Mouse (Mus musculus) inflammation-experienced regulatory T-cells (primary cell): Measurements from ENCODE around the gene Eme2. TPM values are rescaled to one million over a fixed set of nuclear protein-coding genes. Genes with fewer than 3 reads are reported as not detected.

Experiments used
- polyA plus RNA-seq, 2 experiments: library from polyadenylated mRNA; unstranded; fragments of 100-300 nt; shearing (Covaris generic); gene quantifications; one replicate each; pipeline ENCODE4 v1.2.1; 2017

Gene Eme2
- polyA plus RNA-seq, result 10 to 100 TPM; 45.4 to 49.2 TPM

GRCm38 (mm10) chr17:24894995-24895547 is at the start of gene Eme2, which contains the start of gene Mrps34:
Gene Eme2 (minus strand): TSS chr17:24895087.
Gene Mrps34 (plus strand): TSS chr17:24895116.

DNA sequence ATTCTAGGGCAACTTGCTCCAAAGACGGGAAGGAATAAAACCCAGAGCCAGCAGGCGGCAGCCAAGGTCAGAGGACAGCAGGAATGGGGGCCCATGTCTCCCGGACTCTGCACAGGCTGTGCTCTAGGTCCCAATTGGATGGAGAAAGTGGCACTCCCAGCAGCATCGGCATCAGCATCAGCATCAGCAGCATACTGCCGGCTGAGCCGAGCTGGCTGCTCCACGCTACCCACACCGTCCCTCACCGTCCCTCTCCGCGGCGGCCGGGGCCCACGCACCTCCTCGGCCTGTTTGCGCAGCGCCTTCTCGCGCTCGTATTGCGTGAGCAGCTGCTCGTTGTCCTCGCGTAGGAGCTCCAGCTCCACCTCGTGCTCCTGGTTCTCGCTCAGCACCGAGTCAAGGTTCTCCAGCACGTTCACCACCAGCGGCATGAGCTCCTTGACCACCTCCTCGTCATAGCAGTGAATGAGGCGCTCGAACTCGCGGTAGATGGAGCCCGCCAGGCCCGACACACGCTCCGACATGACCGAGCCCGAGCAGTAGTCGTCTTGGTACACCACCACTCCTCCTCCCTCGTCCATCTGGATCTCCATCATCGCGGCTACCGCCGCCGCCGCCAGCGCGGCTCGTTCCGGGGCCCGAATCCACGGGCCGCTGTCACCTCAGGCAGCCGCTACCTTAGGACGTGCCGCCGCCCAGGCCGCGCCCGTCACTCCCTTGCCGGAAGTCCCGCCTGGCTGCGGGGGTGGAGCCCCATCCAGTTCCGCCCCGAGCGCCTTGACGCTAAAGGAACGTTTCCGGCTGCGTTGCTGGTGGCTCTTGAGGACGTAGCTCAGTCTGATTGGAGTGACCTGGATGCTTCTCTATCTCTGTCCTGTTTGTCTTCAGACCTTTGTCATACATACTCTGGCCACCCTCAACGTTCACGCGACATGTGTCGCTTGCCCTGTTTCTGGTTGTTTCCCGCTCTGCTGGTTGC is 41.7 kb upstream of the Eme2 start, which contains the start of gene Mapk8ip3:
Gene Mapk8ip3 (minus strand): TSS at position 719 of the 979 bp plus-strand sequence.

DNA sequence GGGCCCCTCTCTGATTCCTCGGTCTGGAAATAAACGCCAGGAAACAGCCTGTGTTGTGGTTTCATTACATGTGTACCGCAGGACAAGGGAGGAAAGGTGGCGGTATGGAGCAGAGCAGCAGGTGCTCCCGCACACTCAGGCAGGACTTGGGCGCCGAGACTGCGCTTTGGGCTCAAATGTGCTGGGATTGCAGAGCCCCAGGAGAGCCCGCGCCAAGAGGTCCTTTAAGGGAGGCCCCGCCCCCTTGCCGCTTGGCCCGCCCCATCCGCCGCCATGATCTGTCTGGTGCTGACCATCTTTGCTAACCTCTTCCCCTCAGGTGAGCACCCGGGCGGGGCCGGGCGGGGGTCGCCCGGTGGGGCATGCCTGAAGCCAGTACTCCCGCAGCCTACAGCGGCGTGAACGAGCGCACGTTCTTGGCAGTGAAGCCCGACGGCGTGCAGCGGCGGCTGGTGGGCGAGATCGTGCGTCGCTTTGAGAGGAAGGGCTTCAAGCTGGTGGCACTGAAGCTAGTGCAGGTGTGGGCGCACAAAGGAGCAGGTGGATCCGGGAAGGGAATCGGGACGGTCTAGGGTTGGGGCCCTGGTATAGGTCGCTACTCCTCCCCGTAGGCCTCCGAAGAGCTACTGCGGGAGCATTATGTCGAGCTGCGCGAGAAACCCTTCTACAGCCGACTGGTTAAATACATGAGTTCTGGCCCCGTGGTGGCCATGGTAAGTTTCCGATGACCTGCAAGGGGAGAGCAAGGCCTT is 1.5 kb upstream of the Eme2 start, which contains the start of gene Nme3:
Gene Nme3 (plus strand): TSS at position 260 of the 752 bp plus-strand sequence.

GRCm38 (mm10) chr17:24886134-24886931 is 8.6 kb downstream of the Eme2 start, which contains the start of the genes Nubp2 and Spsb3:
Gene Nubp2 (minus strand): TSS chr17:24886349.
Gene Spsb3 (plus strand): TSS chr17:24886643.

DNA sequence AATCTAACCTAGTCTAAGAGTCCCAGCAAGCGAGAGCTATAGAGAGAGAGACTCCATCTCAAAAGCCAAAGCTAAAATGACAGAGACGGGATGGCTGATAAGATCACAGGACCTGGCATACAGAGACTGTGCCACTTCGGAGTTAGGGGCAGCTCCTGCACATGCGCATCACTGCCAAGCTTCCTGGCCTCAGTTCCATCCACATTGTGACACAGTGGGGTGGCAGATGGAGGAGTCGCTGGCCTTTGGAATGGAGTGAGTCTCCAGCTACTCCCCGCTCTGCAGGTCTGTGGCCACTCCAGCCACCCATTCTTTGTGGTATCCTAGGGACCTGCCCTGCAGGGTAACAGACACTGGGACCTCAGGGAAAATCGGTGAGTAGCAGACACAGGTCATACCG is 29.1 kb downstream of the Eme2 start, which contains the start of gene Igfals:
Gene Igfals (plus strand): TSS at position 222 of the 400 bp plus-strand sequence.

DNA sequence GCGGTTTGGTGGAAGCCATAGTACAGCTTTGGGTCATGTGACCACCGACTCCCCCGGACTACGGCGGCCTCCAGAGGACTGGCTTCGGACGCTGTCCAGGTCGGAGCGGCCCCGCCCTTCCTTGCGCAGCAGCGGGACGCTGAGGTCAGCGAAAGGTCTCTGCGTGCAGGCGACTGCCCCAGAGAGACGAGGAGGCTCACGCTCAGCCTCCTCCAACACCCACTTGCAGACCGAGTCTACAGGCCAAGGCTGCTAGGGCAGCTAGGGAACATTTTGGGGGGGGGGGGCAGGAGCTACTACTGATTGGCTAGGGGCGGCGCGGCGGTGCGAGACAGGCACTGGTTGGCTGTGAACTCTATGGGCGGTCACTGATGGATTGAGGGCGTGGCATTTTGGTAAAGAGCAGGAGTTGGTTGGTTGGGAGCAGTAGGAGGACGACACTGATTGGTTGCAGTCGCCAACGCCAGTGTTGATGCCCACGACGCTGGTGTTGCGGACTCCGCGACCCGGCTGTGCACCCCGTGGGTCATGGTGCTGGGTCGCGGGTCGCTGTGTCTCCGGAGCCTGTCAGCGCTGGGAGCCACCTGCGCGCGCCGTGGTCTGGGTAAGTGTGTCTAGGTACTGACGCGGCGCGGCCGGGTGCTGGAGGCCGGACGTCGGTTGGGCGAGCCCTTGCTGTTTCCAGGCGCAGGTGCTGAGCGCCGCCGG is 44.7 kb downstream of the Eme2 start, which contains the start of gene Fahd1:
Gene Fahd1 (minus strand): TSS at position 300 of the 708 bp plus-strand sequence.

GRCm38 (mm10) chr17:24839842-24840241 is 55.0 kb downstream of the Eme2 start, which contains the start of gene Hagh:
Gene Hagh (plus strand): TSS chr17:24840143.

Other genes starting within 250 kb of the Eme2 start
- gene Slc9a3r2, start 244.8 kb downstream of the Eme2 start, polyA plus RNA-seq, result under 1 TPM in 1 of 2 experiments, not detected in 1; 0.68 TPM
- not detected for gene Npw, start 236.6 kb downstream of the Eme2 start, polyA plus RNA-seq
- gene Zfp598, start 225.4 kb downstream of the Eme2 start, polyA plus RNA-seq, result 10 to 100 TPM; 18.3 to 27.2 TPM
- gene Syngr3, start 205.1 kb downstream of the Eme2 start, polyA plus RNA-seq, result 1 to 10 TPM in 1 of 2 experiments, under 1 TPM in 1; 0.42 to 1.3 TPM
- 10 to 100 TPM; 37.0 to 38.8 TPM for gene Gfer, start 198.9 kb downstream of the Eme2 start, polyA plus RNA-seq
- gene Noxo1, start 198.9 kb downstream of the Eme2 start, polyA plus RNA-seq, result 1 to 10 TPM; 2.3 to 3.1 TPM
- gene Tbl3, start 187.4 kb downstream of the Eme2 start, polyA plus RNA-seq, result 10 to 100 TPM; 51.3 to 56.7 TPM
- gene Rnf151, start 177.0 kb downstream of the Eme2 start, polyA plus RNA-seq, result under 1 TPM in 1 of 2 experiments, not detected in 1; 0.22 TPM
- 100 to 1,000 TPM; 677 to 785 TPM for gene Rps2, start 177.0 kb downstream of the Eme2 start, polyA plus RNA-seq
- gene Ndufb10, start 170.6 kb downstream of the Eme2 start, polyA plus RNA-seq, result 100 to 1,000 TPM; 194 to 233 TPM
- gene Rpl3l, start 167.3 kb downstream of the Eme2 start, polyA plus RNA-seq, result under 1 TPM in 1 of 2 experiments, not detected in 1; 0.27 TPM
- gene Msrb1, start 158.4 kb downstream of the Eme2 start, polyA plus RNA-seq, result 10 to 100 TPM; 11.8 to 15.4 TPM
- not detected for gene Hs3st6, start 142.1 kb downstream of the Eme2 start, polyA plus RNA-seq
- 1 to 10 TPM in 1 of 2 experiments, under 1 TPM in 1; 0.28 to 1.3 TPM for gene Meiob, start 90.8 kb downstream of the Eme2 start, polyA plus RNA-seq
- 10 to 100 TPM; 32.9 to 51.8 TPM for gene Hagh, start 54.9 kb downstream of the Eme2 start, polyA plus RNA-seq
- 1 to 10 TPM; 2.0 to 4.4 TPM for gene Fahd1, start 44.7 kb downstream of the Eme2 start, polyA plus RNA-seq
- gene Igfals, start 29.1 kb downstream of the Eme2 start, polyA plus RNA-seq, result under 1 TPM; 0.71 to 0.89 TPM
- gene Nubp2, start 8.7 kb downstream of the Eme2 start, polyA plus RNA-seq, result 100 to 1,000 TPM in 1 of 2 experiments, 10 to 100 TPM in 1; 98.2 to 103 TPM
- 10 to 100 TPM; 64.7 to 65.4 TPM for gene Spsb3, start 8.4 kb downstream of the Eme2 start, polyA plus RNA-seq
- gene Mrps34, start within 50 bp of the Eme2 start, polyA plus RNA-seq, result 10 to 100 TPM; 75.4 to 84.7 TPM
- 10 to 100 TPM; 41.3 to 53.5 TPM for gene Nme3, start 1.4 kb upstream of the Eme2 start, polyA plus RNA-seq
- 10 to 100 TPM; 47.9 to 60.0 TPM for gene Mapk8ip3, start 41.9 kb upstream of the Eme2 start, polyA plus RNA-seq
- 10 to 100 TPM; 25.0 to 31.5 TPM for gene Jpt2, start 65.6 kb upstream of the Eme2 start, polyA plus RNA-seq
- 10 to 100 TPM in 1 of 2 experiments, 1 to 10 TPM in 1; 8.2 to 10.2 TPM for gene Cramp1l, start 120.7 kb upstream of the Eme2 start, polyA plus RNA-seq
- gene Ift140, start 121.0 kb upstream of the Eme2 start, polyA plus RNA-seq, result 10 to 100 TPM; 20.7 to 27.0 TPM
- 1 to 10 TPM; 1.6 to 1.7 TPM for gene Tmem204, start 188.5 kb upstream of the Eme2 start, polyA plus RNA-seq
- gene Telo2, start 220.9 kb upstream of the Eme2 start, polyA plus RNA-seq, result 10 to 100 TPM; 27.2 to 36.5 TPM
- gene Ptx4, start 225.7 kb upstream of the Eme2 start, polyA plus RNA-seq, result 1 to 10 TPM in 1 of 2 experiments, not detected in 1; 3.6 TPM
- 10 to 100 TPM; 32.2 to 36.1 TPM for gene Clcn7, start 238.3 kb upstream of the Eme2 start, polyA plus RNA-seq